Mouse (Mus musculus) MEL (cell line): ENCODE measurements around the gene Klk1.
"Not testable (repeated sequence)": the region's sequence is repeated elsewhere in the genome, so short reads cannot be mapped to it uniquely, and the experiment has no call there.

Experiments used
- CHD2 ChIP-seq: IDR thresholded peaks from 2 replicates; pipeline ENCODE4 v1.6.1; 2011; ENCODE audit warnings: low read length, improper control_type of control experiment
- CTCF ChIP-seq, 3 experiments: IDR thresholded peaks in 2 of 3; conservative IDR thresholded peaks in 1 of 3; 2 replicates each; pipeline ENCODE4 v1.5.1; 2011 to 2012; ENCODE audit warnings: low read length in 3 of 3, low read depth in 2 of 3, mild to moderate bottlenecking in 2 of 3, improper control_type of control experiment in 1 of 3, inconsistent platforms in 1 of 3, mixed read lengths in 1 of 3, moderate library complexity in 1 of 3; ENCODE audit not compliant: control insufficient read depth in 1 of 3, insufficient read depth in 1 of 3, poor library complexity in 1 of 3, severe bottlenecking in 1 of 3
- ELF1 ChIP-seq: IDR thresholded peaks from 2 replicates; pipeline ENCODE4 v1.6.1; 2014; ENCODE audit warnings: low read depth, mild to moderate bottlenecking, inconsistent platforms, low read length, improper control_type of control experiment, moderate library complexity
- EP300 ChIP-seq, 2 experiments: IDR thresholded peaks; 2 replicates each; pipeline ENCODE4 v1.6.1; 2011; ENCODE audit warnings: improper control_type of control experiment in 2 of 2, low read length in 2 of 2, low read depth in 1 of 2, mild to moderate bottlenecking in 1 of 2
- MAFK ChIP-seq: IDR thresholded peaks from 2 replicates; pipeline ENCODE4 v1.6.1; 2011; ENCODE audit warnings: low read depth, mild to moderate bottlenecking, low read length, improper control_type of control experiment, borderline replicate concordance
- MXI1 ChIP-seq: IDR thresholded peaks from 2 replicates; pipeline ENCODE4 v1.6.1; 2011; ENCODE audit warnings: mild to moderate bottlenecking, low read depth, low read length, improper control_type of control experiment
- POLR2A ChIP-seq, 2 experiments: IDR thresholded peaks; 2 replicates each; pipeline ENCODE4 v1.6.1; 2011 to 2012; ENCODE audit warnings: low read length in 2 of 2, mild to moderate bottlenecking in 2 of 2, control low read depth in 1 of 2, improper control_type of control experiment in 1 of 2, low read depth in 1 of 2, moderate library complexity in 1 of 2; ENCODE audit not compliant: control insufficient read depth in 1 of 2, insufficient read depth in 1 of 2, poor library complexity in 1 of 2
- POLR2AphosphoS2 ChIP-seq: IDR thresholded peaks from 2 replicates; pipeline ENCODE4 v1.6.1; 2011; ENCODE audit warnings: low read length, improper control_type of control experiment
- TAL1 ChIP-seq: IDR thresholded peaks from 2 replicates; pipeline ENCODE4 v1.6.1; 2012; ENCODE audit warnings: mild to moderate bottlenecking, inconsistent platforms, low read length, moderate library complexity, mixed read lengths

GRCm38 (mm10) chr7:44187936-44188335 is 37.2 kb upstream of the Klk1 start, which contains the start of gene Klk1b24:
- not testable (repeated sequence) for TF ChIP-seq CTCF (IDR thresholded peaks at IDR 0.05 in 2 of 3, conservative IDR thresholded peaks at IDR 0.05 in 1 of 3; ENCODE audit: control insufficient read depth in 1 of 3, insufficient read depth in 1 of 3, low read depth in 2 of 3, low read length in 3 of 3, poor library complexity in 1 of 3, severe bottlenecking in 1 of 3); MAFK; POLR2A (IDR thresholded peaks at IDR 0.05; ENCODE audit: control insufficient read depth in 1 of 2, insufficient read depth in 1 of 2, low read depth in 1 of 2, low read length in 2 of 2, poor library complexity in 1 of 2); MXI1; CHD2; POLR2AphosphoS2; TAL1; EP300 (IDR thresholded peaks at IDR 0.05; ENCODE audit: low read depth in 1 of 2, low read length in 2 of 2); ELF1
